Mouse (Mus musculus) ZHBTc4 (cell line): ENCODE measurements around the gene Tas1r2.

Source experiments
- DNase-seq: peaks from one replicate; pipeline ENCODE4 v3.0.0-alpha.2; 2011; ENCODE audit warnings: low read depth, low spot score

Gene Tas1r2

GRCm38 (mm10) chr4:139705986-139706385, 52.6 kb downstream of the Tas1r2 start:
- DNase-seq, result no peak

GRCm38 (mm10) chr4:139710467-139711334, 57.4 kb downstream of the Tas1r2 start:
- no peak for DNase-seq

- peak; percentile 13 for DNase-seq
Observed at GRCm38 (mm10) chr4:139715241-139715932, 62.0 kb downstream of the Tas1r2 start.

- no peak for DNase-seq
Observed at GRCm38 (mm10) chr4:139716477-139717169, 63.3 kb downstream of the Tas1r2 start.

- DNase-seq, result no peak
Observed at GRCm38 (mm10) chr4:139718978-139719377, 65.6 kb downstream of the Tas1r2 start.
